ENCODE assay signal across 7 mouse cellular contexts in genomic region chr15:88954368-88955072, GRCm38 (mm10). TPM values are rescaled to one million over a fixed set of nuclear protein-coding genes. Genes with fewer than 3 reads are reported as not detected.
DNase-seq lines count a peak whose midpoint lies in the region; ATAC-seq and TF ChIP-seq lines count a peak whose summit lies in the region.

Ttll8 (minus strand) TSS chr15:88954418.

- no peak for TF ChIP-seq POLR2A in thymus, adult 2 months (IDR thresholded peaks at IDR 0.05; ENCODE audit: control insufficient read depth, extremely low read depth, insufficient read depth, low read length, poor library complexity)

- H3K4me3 ChIP-seq in forebrain, embryonic 14.5 days (ENCODE audit: low read depth, low read length) = peak within 1 kb of the TSS; percentile 37
- H3K4me3 ChIP-seq in kidney, postnatal 0 days (replicated peaks; ENCODE audit: low read depth, low read length) = peak within 1 kb of the TSS; percentile 35
- H3K4me3 ChIP-seq in stomach, postnatal 0 days (ENCODE audit: low read depth, low read length) = peak within 1 kb of the TSS; percentile 35
- no peak within 1 kb of the TSS for H3K4me3 ChIP-seq in thymus, adult 2 months (ENCODE audit: control insufficient read depth, insufficient read depth, low read length)

- H3K27me3 ChIP-seq in forebrain, embryonic 14.5 days (replicated peaks; ENCODE audit: control insufficient read depth, insufficient read depth, low read length) = no peaks in the 10 kb centered on the region; the same call in 1 of the 2 replicates
- H3K27me3 ChIP-seq in kidney, postnatal 0 days (ENCODE audit: insufficient read depth, low read length) = peaks cover 6% of the 10 kb centered on the region
- H3K27me3 ChIP-seq in stomach, postnatal 0 days (ENCODE audit: control insufficient read depth, insufficient read depth, low read length) = no peaks in the 10 kb centered on the region
- H3K27me3 ChIP-seq in thymus, adult 2 months (ENCODE audit: control insufficient read depth, insufficient read depth, low read length) = peaks cover 7% of the 10 kb centered on the region; the same call in 1 of the 2 replicates

- H3K4me1 ChIP-seq in forebrain, embryonic 14.5 days (ENCODE audit: control insufficient read depth, insufficient read depth, low read length) = no peaks in the 10 kb centered on the region
- no peaks in the 10 kb centered on the region for H3K4me1 ChIP-seq in kidney, postnatal 0 days (replicated peaks; ENCODE audit: insufficient read depth, low read length)
- H3K4me1 ChIP-seq in stomach, postnatal 0 days (replicated peaks; ENCODE audit: control insufficient read depth, insufficient read depth) = no peaks in the 10 kb centered on the region
- H3K4me1 ChIP-seq in thymus, adult 2 months (replicated peaks; ENCODE audit: control insufficient read depth, insufficient read depth, low read length) = no peaks in the 10 kb centered on the region

- DNase-seq in urinary bladder, postnatal 25 days (ENCODE audit: low spot score) = peak; percentile 14
- DNase-seq in urinary bladder, adult 2 months (ENCODE audit: low spot score) = no peak
- peak; percentile 56 for DNase-seq in forebrain, embryonic 14.5 days (ENCODE audit: low spot score)
- DNase-seq in kidney, postnatal 0 days (ENCODE audit: low spot score) = no peak
- peak; percentile 27 for DNase-seq in lung, postnatal 14 days
- DNase-seq in stomach, postnatal 0 days (ENCODE audit: low spot score) = peak; percentile 74
- no peak for DNase-seq in thymus, adult 2 months

- H3K9ac ChIP-seq in forebrain, embryonic 14.5 days (ENCODE audit: low read length) = peak within 1 kb of the TSS; percentile 55
- H3K9ac ChIP-seq in kidney, postnatal 0 days (ENCODE audit: low read depth, low read length) = peak within 1 kb of the TSS; percentile 40; the same call in 1 of the 2 replicates
- H3K9ac ChIP-seq in stomach, postnatal 0 days (ENCODE audit: low read length) = peak within 1 kb of the TSS; percentile 48

- H3K36me3 ChIP-seq in forebrain, embryonic 14.5 days (ENCODE audit: control insufficient read depth, insufficient read depth, low read length) = no peaks in the 10 kb centered on the region
- no peaks in the 10 kb centered on the region for H3K36me3 ChIP-seq in kidney, postnatal 0 days (ENCODE audit: insufficient read depth, low read length)
- no peaks in the 10 kb centered on the region for H3K36me3 ChIP-seq in stomach, postnatal 0 days (ENCODE audit: control insufficient read depth, insufficient read depth, low read length)
- no peaks in the 10 kb centered on the region for H3K36me3 ChIP-seq in thymus, adult 2 months (ENCODE audit: control insufficient read depth, insufficient read depth, low read length)

- no peaks in the 10 kb centered on the region for H3K9me3 ChIP-seq in forebrain, embryonic 14.5 days (replicated peaks; ENCODE audit: control insufficient read depth, low read length)
- no peaks in the 10 kb centered on the region for H3K9me3 ChIP-seq in kidney, postnatal 0 days (replicated peaks; ENCODE audit: low read length)
- H3K9me3 ChIP-seq in stomach, postnatal 0 days (ENCODE audit: control insufficient read depth, low read length) = no peaks in the 10 kb centered on the region

- peak within 1 kb of the TSS; percentile 86 for H3K4me2 ChIP-seq in forebrain, embryonic 14.5 days (ENCODE audit: low read length)
- H3K4me2 ChIP-seq in kidney, postnatal 0 days (ENCODE audit: low read length) = peak within 1 kb of the TSS; percentile 73
- H3K4me2 ChIP-seq in stomach, postnatal 0 days (replicated peaks; ENCODE audit: low read depth) = peak within 1 kb of the TSS; percentile 60

- no peak for TF ChIP-seq CTCF in kidney, postnatal 0 days (IDR thresholded peaks at IDR 0.05; ENCODE audit: low read depth)
- TF ChIP-seq CTCF in stomach, postnatal 0 days (IDR thresholded peaks at IDR 0.05; ENCODE audit: low read depth) = no peak
- TF ChIP-seq CTCF in thymus, adult 2 months (IDR thresholded peaks at IDR 0.05; ENCODE audit: borderline replicate concordance, control insufficient read depth, extremely low read depth, insufficient read depth, low read length, poor library complexity) = no peak

- no peak for TF ChIP-seq EP300 in stomach, postnatal 0 days (optimal IDR thresholded peaks at IDR 0.05)

- no peak within 1 kb of the TSS for H3K27ac ChIP-seq in forebrain, embryonic 14.5 days (ENCODE audit: low read depth, low read length)
- H3K27ac ChIP-seq in kidney, postnatal 0 days = no peak within 1 kb of the TSS
- H3K27ac ChIP-seq in stomach, postnatal 0 days (replicated peaks) = no peak within 1 kb of the TSS
- no peak within 1 kb of the TSS for H3K27ac ChIP-seq in thymus, adult 2 months (ENCODE audit: control insufficient read depth, insufficient read depth, low read length)

- ATAC-seq in forebrain, embryonic 14.5 days = peak; percentile 78; the same call in 1 of the 2 replicates
- ATAC-seq in kidney, postnatal 0 days (replicated peaks; ENCODE audit: low FRiP score, low read depth) = peak; percentile 71; the same call in 1 of the 2 replicates
- peak; percentile 84 for ATAC-seq in stomach, postnatal 0 days (ENCODE audit: low FRiP score, low TSS enrichment)

- WGBS in forebrain, embryonic 14.5 days = 3% methylated on average over 53 of the region's 53 CpGs
- 2% methylated on average over 51 of the region's 53 CpGs for WGBS in kidney, postnatal 0 days
- 3% methylated on average over 51 of the region's 53 CpGs for WGBS in stomach, postnatal 0 days
- WGBS in thymus, adult 2 months = 13% methylated on average over 53 of the region's 53 CpGs

RNA-seq across cellular contexts. Expression of gene Ttll8, which starts in this region (rescaled TPM):
- not detected in 2 replicates for polyA plus RNA-seq in urinary bladder, adult 2 months (2012; rRNA removed)
- polyA plus RNA-seq in forebrain, embryonic 14.5 days (2014; fragmentation: Nextera tagmentation; extraction: Ambion mirVana) = 0.17 TPM in 1 of 2 replicates, not detected in the other
- not detected in 2 replicates for polyA plus RNA-seq in kidney, postnatal 0 days (2015; fragmentation: Nextera tagmentation; extraction: Ambion mirVana)
- not detected in 2 replicates for polyA plus RNA-seq in stomach, postnatal 0 days (2015; fragmentation: Nextera tagmentation; extraction: Ambion mirVana)
- 0.05 and 0.06 TPM in 2 replicates for polyA plus RNA-seq in thymus, adult 2 months (2012; rRNA removed)

Comparison
In these comparisons a context has a peak if more than half of its experiments do, and no peak if none do; other contexts are left out.
1. DNase-seq: peak in urinary bladder, postnatal 25 days (single experiment) and lung, postnatal 14 days (single experiment); none in urinary bladder, adult 2 months (single experiment), kidney, postnatal 0 days (single experiment) and thymus, adult 2 months (single experiment).
2. Peak in DNase-seq, ATAC-seq, H3K4me3 ChIP-seq, H3K9ac ChIP-seq and H3K4me2 ChIP-seq in forebrain, embryonic 14.5 days; RNA of the gene not detected or under 1 TPM.
3. Peak in ATAC-seq, H3K4me3 ChIP-seq, H3K9ac ChIP-seq and H3K4me2 ChIP-seq in kidney, postnatal 0 days; RNA of the gene not detected or under 1 TPM.
4. Peak in DNase-seq, ATAC-seq, H3K4me3 ChIP-seq, H3K9ac ChIP-seq and H3K4me2 ChIP-seq in stomach, postnatal 0 days; RNA of the gene not detected or under 1 TPM.
5. Peak in every context shown above with its lines, with median percentiles within 50 percentile points of each other: ATAC-seq, H3K4me2 ChIP-seq and H3K9ac ChIP-seq.